Mouse (Mus musculus): Measurements from ENCODE around the gene Ccdc33. TPM values are rescaled to one million over a fixed set of nuclear protein-coding genes. Genes with fewer than 3 reads are reported as not detected.
A peak's percentile ranks its signal among the peaks of the same experiment; 100 is the strongest.

Ccdc33 gene
- polyA plus RNA-seq, 1 experiment from 2014 or later: 0.43 TPM

DNA sequence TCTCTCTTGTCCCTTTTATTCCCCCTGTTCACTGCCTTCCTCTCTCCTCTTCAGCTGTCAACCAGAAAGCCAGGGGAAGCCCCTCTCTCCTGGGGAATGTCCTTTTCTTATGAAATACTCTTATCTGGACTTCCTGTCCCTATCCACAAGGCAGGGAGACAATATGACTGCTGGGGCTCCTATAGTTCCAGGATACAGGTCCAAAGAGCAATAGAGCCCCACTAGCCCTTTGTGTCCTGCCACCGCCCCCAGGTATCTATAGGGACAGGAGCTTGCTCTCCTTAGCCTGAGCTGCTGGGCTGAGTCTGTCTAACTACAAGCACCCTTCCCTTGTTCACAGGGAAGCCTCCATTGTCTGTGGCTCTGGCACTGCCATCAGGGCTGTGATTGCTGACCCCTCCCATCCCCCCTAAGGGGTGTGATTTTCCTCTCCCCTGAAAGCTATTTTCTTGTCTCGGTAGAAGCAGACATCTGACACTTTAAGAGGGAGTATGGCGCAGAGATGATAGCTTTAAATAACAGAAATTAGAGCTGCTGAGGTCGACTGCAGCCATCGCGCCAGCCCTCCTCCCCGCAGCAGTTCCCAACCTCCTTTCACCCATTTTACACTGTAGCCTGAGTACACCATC is 3.2 kb downstream of the Ccdc33 start:
- H3K27ac ChIP-seq (ENCODE audit: low read depth, low read length): no peak overlapping the region
- ATAC-seq: no peak

DNA sequence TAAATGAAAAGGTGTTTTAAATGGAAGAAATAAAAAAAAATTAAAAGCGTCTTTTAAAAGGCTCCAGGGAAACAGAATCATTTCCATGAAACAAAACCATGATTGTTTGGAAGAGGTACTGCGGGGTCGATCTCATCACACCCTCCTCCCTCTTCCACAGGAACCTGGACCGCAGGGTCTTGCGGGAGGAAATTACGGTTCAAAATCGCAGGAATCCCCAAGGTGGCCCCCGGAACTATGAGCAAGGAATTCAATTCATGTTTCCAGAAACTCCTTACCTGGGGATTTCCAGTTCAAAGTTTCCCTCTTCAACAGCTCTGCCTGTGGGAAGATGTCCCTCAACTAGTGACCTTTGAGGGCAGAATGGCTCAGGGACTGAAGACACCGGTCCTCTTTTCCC is 4.6 kb downstream of the Ccdc33 start:
- 5% methylated on average over 9 of the region's 9 CpGs for WGBS
- H3K27ac ChIP-seq (ENCODE audit: low read depth, low read length): peak overlapping the region; percentile 66
- H3K36me3 ChIP-seq (ENCODE audit: control insufficient read depth, insufficient read depth, low read length): no peaks in the 10 kb centered on the region
- no peak overlapping the region for H3K4me3 ChIP-seq (ENCODE audit: low read length)
- ATAC-seq: no peak
- H3K9me3 ChIP-seq (ENCODE audit: control insufficient read depth, low read length): no peaks in the 10 kb centered on the region
- no peaks in the 10 kb centered on the region for H3K27me3 ChIP-seq (replicated peaks; ENCODE audit: control insufficient read depth, insufficient read depth, low read length)
- H3K4me1 ChIP-seq (ENCODE audit: control insufficient read depth, insufficient read depth, low read depth, low read length): peaks cover 45% of the 10 kb centered on the region
- no peak overlapping the region for H3K4me2 ChIP-seq (ENCODE audit: low read length)
- H3K9ac ChIP-seq (ENCODE audit: low read depth, low read length): peak overlapping the region; percentile 27; the same call in 1 of the 2 replicates

More for the DNA sequence above, 3.2 kb downstream of the Ccdc33 start:
- Histone ChIP-seq H3K4me3 (ENCODE audit: low read length) (no peak overlapping the region), H3K4me1 (ENCODE audit: control insufficient read depth, insufficient read depth, low read depth, low read length) (peaks cover 45% of the 10 kb centered on the region), H3K9me3 (ENCODE audit: control insufficient read depth, low read length) (no peaks in the 10 kb centered on the region), H3K27me3 (replicated peaks; ENCODE audit: control insufficient read depth, insufficient read depth, low read length) (no peaks in the 10 kb centered on the region), H3K4me2 (ENCODE audit: low read length) (no peak overlapping the region), H3K36me3 (ENCODE audit: control insufficient read depth, insufficient read depth, low read length) (no peaks in the 10 kb centered on the region), H3K9ac (ENCODE audit: low read depth, low read length) (peak overlapping the region; percentile 19)
- WGBS: 28% methylated on average over 7 of the region's 7 CpGs

DNA sequence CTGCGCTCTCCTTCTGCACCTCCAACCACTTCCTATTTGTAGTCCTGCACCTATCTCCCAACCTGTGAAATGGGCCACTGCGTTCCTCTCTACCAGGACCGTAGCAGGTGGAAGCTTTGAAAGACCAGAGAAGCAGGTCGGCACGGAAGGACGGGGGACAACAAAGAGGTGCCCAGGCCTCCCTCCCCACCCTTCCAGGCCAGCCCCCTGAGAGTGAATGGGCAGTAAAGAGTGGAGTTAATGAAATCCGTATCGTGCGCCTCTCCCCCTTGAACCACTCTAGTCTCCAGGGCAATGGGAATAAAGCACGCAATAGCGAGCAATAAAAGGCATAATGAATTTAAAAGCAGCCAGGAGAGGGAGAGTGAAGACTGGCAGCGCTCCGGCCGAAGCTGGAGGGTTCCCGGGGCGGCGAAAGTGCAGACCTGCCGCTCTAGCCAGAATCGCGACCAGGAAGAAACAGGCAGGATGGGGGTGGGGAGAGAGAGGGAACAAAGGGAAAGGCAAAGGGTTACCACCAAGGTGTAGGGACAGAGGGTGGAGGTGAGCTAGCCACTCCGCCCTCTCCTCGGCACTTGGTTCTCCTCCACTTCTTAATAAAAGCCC is 5.2 kb downstream of the Ccdc33 start:
- Histone ChIP-seq H3K27me3 (replicated peaks; ENCODE audit: control insufficient read depth, insufficient read depth, low read length) (no peaks in the 10 kb centered on the region), H3K4me1 (ENCODE audit: control insufficient read depth, insufficient read depth, low read depth, low read length) (peaks cover 45% of the 10 kb centered on the region), H3K9ac (ENCODE audit: low read depth, low read length) (peak overlapping the region; percentile 41), H3K4me2 (ENCODE audit: low read length) (peak overlapping the region; percentile 44), H3K36me3 (ENCODE audit: control insufficient read depth, insufficient read depth, low read length) (no peaks in the 10 kb centered on the region), H3K9me3 (ENCODE audit: control insufficient read depth, low read length) (no peaks in the 10 kb centered on the region), H3K4me3 (ENCODE audit: low read length) (no peak overlapping the region; the same call in 1 of the 2 replicates), H3K27ac (ENCODE audit: low read depth, low read length) (peak overlapping the region; percentile 70)
- ATAC-seq: peak; percentile 22; the same call in 1 of the 2 replicates
- 5% methylated on average over 22 of the region's 22 CpGs for WGBS

DNA sequence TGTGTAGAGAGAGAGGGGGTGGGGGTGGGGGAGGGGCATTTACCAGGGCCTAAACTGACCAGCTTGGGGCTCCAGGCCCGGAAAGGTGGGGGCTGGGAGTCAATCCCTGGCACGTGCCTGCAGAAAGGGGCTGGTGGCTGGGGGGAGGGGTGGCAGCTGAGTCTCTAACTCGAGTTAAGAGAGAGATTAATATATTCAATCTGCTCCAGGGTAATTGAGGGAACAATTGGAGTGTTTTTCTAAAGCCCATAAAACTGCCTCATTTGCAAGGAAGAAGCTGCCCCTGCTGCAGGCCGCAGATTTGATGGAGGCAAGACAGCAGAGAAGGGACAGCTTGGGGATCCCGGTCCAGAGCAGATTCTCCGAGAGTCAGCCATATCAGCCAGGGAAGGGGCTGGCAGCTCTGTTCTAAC is 5.8 kb downstream of the Ccdc33 start:
- Histone ChIP-seq H3K4me1 (ENCODE audit: control insufficient read depth, insufficient read depth, low read depth, low read length) (peaks cover 47% of the 10 kb centered on the region), H3K9ac (ENCODE audit: low read depth, low read length) (peak overlapping the region; percentile 19; the same call in 1 of the 2 replicates), H3K4me2 (ENCODE audit: low read length) (peak overlapping the region; percentile 44), H3K36me3 (ENCODE audit: control insufficient read depth, insufficient read depth, low read length) (no peaks in the 10 kb centered on the region), H3K27ac (ENCODE audit: low read depth, low read length) (peak overlapping the region; percentile 70), H3K4me3 (ENCODE audit: low read length) (no peak overlapping the region), H3K9me3 (ENCODE audit: control insufficient read depth, low read length) (no peaks in the 10 kb centered on the region), H3K27me3 (replicated peaks; ENCODE audit: control insufficient read depth, insufficient read depth, low read length) (no peaks in the 10 kb centered on the region)
- 1% methylated on average over 6 of the region's 6 CpGs for WGBS
- ATAC-seq: peak; percentile 51; the same call in 1 of the 2 replicates

DNA sequence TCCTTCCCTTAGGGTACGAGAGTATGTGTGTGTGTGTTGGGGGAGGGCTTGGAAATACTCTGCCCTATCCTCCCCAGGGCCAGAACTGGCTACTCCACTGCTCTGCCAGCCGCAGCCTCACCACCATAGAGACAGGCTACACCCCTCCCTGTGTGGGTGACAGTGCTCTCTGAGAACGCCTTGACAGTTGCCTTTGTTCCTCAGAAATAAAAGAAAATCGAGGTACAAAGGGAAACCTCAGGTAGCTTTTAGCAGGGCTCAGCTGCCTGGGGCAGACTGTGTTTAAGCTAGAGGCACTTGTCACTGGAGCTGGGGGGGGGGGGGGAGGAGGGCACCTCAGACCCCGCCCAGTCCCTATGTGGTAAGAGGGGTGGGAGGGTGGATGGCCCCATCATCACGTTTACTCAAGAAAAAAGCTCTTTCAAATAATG is 6.3 kb downstream of the Ccdc33 start:
- Histone ChIP-seq H3K9ac (ENCODE audit: low read depth, low read length) (peak overlapping the region; percentile 19; the same call in 1 of the 2 replicates), H3K36me3 (ENCODE audit: control insufficient read depth, insufficient read depth, low read length) (no peaks in the 10 kb centered on the region), H3K4me2 (ENCODE audit: low read length) (no peak overlapping the region), H3K27ac (ENCODE audit: low read depth, low read length) (peak overlapping the region; percentile 70), H3K4me3 (ENCODE audit: low read length) (no peak overlapping the region), H3K4me1 (ENCODE audit: control insufficient read depth, insufficient read depth, low read depth, low read length) (peaks cover 49% of the 10 kb centered on the region), H3K27me3 (replicated peaks; ENCODE audit: control insufficient read depth, insufficient read depth, low read length) (no peaks in the 10 kb centered on the region), H3K9me3 (ENCODE audit: control insufficient read depth, low read length) (no peaks in the 10 kb centered on the region)
- ATAC-seq: peak; percentile 44
- 2% methylated on average over 6 of the region's 6 CpGs for WGBS

DNA sequence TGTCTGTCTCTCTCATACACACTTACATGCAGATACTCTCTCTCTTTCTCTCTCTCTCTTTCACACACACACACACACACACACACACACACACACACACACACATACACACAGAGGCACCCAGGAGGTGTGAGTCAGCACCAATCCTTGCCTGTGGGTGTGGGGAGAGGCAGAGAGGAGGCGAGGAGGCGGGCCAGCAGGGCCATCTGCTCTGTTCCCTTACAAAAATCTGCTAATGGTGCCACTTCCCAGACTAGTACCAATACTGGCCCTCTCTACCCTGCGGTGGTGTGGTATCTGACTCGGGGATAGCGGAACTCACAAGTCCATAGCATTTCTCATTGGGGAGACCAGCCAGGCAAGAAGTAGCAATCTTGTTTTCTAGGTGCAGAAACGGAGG is 7.2 kb downstream of the Ccdc33 start:
- ATAC-seq: 0 out of 2 replicates have a peak, but pooled peaks have one; percentile 10
- Histone ChIP-seq H3K36me3 (ENCODE audit: control insufficient read depth, insufficient read depth, low read length) (no peaks in the 10 kb centered on the region), H3K9ac (ENCODE audit: low read depth, low read length) (no peak overlapping the region), H3K4me2 (ENCODE audit: low read length) (no peak overlapping the region), H3K27me3 (replicated peaks; ENCODE audit: control insufficient read depth, insufficient read depth, low read length) (no peaks in the 10 kb centered on the region), H3K27ac (ENCODE audit: low read depth, low read length) (peak overlapping the region; percentile 70), H3K4me1 (ENCODE audit: control insufficient read depth, insufficient read depth, low read depth, low read length) (peaks cover 49% of the 10 kb centered on the region), H3K9me3 (ENCODE audit: control insufficient read depth, low read length) (no peaks in the 10 kb centered on the region), H3K4me3 (ENCODE audit: low read length) (no peak overlapping the region)
- WGBS: 32% methylated on average over 6 of the region's 6 CpGs

DNA sequence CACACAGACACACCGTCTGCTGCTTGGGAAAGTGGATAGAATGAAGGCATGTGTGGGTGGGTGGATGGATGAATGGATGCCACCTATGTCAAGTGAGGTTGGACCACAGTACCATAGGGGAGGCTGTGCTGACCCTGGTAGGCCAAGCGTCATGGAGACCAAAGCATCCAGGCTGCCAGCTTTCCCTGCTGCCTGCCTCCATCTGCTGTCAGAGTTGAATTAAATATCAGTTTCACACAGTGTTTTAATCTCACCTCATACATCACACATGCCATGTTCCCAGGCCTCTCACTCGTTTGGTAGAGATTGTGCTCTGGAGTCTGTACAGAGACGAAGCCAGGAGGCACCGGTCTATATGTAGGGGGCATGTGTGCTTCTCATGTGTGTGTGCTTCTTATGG is 7.8 kb downstream of the Ccdc33 start:
- H3K4me1 ChIP-seq (ENCODE audit: control insufficient read depth, insufficient read depth, low read depth, low read length): peaks cover 52% of the 10 kb centered on the region
- no peaks in the 10 kb centered on the region for H3K9me3 ChIP-seq (ENCODE audit: control insufficient read depth, low read length)
- WGBS: 48% methylated on average over 5 of the region's 5 CpGs
- H3K4me2 ChIP-seq (ENCODE audit: low read length): no peak overlapping the region
- H3K9ac ChIP-seq (ENCODE audit: low read depth, low read length): no peak overlapping the region
- peak overlapping the region; percentile 61 for H3K27ac ChIP-seq (ENCODE audit: low read depth, low read length)
- no peaks in the 10 kb centered on the region for H3K27me3 ChIP-seq (replicated peaks; ENCODE audit: control insufficient read depth, insufficient read depth, low read length)
- H3K36me3 ChIP-seq (ENCODE audit: control insufficient read depth, insufficient read depth, low read length): no peaks in the 10 kb centered on the region
- no peak for ATAC-seq
- no peak overlapping the region for H3K4me3 ChIP-seq (ENCODE audit: low read length)

GRCm38 (mm10) chr9:58107494-58107893 is 11.1 kb downstream of the Ccdc33 start:
- ATAC-seq: no peak
- no peak overlapping the region for H3K4me2 ChIP-seq (ENCODE audit: low read length)
- 30% methylated on average over 5 of the region's 5 CpGs for WGBS
- peak overlapping the region; percentile 49; the same call in 1 of the 2 replicates for H3K27ac ChIP-seq (ENCODE audit: low read depth, low read length)
- peaks cover 30% of the 10 kb centered on the region for H3K4me1 ChIP-seq (ENCODE audit: control insufficient read depth, insufficient read depth, low read depth, low read length)
- H3K36me3 ChIP-seq (ENCODE audit: control insufficient read depth, insufficient read depth, low read length): no peaks in the 10 kb centered on the region
- H3K9me3 ChIP-seq (ENCODE audit: control insufficient read depth, low read length): no peaks in the 10 kb centered on the region
- H3K9ac ChIP-seq (ENCODE audit: low read depth, low read length): no peak overlapping the region
- no peaks in the 10 kb centered on the region for H3K27me3 ChIP-seq (replicated peaks; ENCODE audit: control insufficient read depth, insufficient read depth, low read length)
- H3K4me3 ChIP-seq (ENCODE audit: low read length): no peak overlapping the region

DNA sequence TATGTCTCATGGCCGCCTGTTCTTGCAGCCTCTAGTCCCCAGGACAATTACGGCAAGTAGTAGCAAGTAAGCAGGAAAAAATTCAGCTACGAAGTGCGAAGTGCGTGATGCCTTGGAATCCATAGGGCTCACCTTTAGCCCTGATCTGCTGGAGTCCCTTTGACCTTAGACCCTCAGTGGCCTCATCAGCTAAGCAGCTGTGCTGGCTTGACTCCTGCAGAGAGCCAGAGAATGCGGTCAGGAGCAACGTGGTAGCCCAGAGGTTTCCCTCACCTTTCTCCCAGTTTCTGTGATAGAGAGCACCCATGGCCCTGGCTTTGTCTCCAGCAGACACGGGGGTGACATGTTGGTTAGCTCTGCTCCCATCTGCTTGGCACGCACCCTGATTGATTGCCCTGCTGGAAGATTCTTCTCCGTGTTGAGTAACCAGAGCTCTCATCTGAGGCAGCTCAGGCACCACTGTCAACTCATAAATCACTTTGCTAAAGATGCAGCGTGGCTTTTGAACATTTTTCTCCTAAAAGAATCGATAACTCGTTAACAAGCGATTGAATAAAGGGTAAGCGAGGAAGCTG is 12.9 kb downstream of the Ccdc33 start:
- Histone ChIP-seq H3K4me3 (ENCODE audit: low read length) (no peak overlapping the region), H3K36me3 (ENCODE audit: control insufficient read depth, insufficient read depth, low read length) (no peaks in the 10 kb centered on the region), H3K9me3 (ENCODE audit: control insufficient read depth, low read length) (no peaks in the 10 kb centered on the region), H3K27me3 (replicated peaks; ENCODE audit: control insufficient read depth, insufficient read depth, low read length) (no peaks in the 10 kb centered on the region), H3K27ac (ENCODE audit: low read depth, low read length) (no peak overlapping the region), H3K4me1 (ENCODE audit: control insufficient read depth, insufficient read depth, low read depth, low read length) (peaks cover 15% of the 10 kb centered on the region), H3K4me2 (ENCODE audit: low read length) (no peak overlapping the region), H3K9ac (ENCODE audit: low read depth, low read length) (no peak overlapping the region)
- no peak for ATAC-seq
- WGBS: 49% methylated on average over 15 of the region's 15 CpGs

Data from hindbrain, embryonic 16.5 days (tissue).